Mouse (Mus musculus) layer of hippocampus, adult 11-12 months (tissue): ENCODE data around the gene Mark3.

Source experiments
- DNase-seq: peaks from one replicate; pipeline ENCODE4 v3.0.0; 2022; ENCODE audit warnings: low spot score

The Mark3 gene

GRCm38 (mm10) chr12:111698346-111698913, 124.1 kb downstream of the Mark3 start:
- DNase-seq: no peak

DNA sequence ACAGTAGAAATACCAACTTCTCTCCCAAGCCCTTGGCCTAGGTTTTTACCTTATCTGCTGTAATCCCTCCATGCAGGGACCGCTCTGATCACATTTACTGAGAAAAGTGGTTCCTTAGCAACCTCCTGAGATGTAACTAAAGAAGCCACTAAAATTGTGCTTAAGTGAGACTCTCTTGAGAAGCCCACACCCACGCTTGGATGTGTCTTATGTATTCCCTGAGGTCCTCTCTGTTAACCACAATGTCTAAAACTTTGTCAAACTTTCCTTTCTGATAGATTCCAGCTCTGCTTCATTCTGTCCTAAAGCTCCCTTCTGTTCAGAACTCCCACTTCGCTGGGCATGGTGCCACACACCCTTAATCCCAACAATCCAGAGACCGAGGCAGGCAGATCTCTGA, 125.2 kb downstream of the Mark3 start:
- no peak for DNase-seq

- no peak for DNase-seq
Observed at GRCm38 (mm10) chr12:111700920-111701458, 126.7 kb downstream of the Mark3 start.

DNA sequence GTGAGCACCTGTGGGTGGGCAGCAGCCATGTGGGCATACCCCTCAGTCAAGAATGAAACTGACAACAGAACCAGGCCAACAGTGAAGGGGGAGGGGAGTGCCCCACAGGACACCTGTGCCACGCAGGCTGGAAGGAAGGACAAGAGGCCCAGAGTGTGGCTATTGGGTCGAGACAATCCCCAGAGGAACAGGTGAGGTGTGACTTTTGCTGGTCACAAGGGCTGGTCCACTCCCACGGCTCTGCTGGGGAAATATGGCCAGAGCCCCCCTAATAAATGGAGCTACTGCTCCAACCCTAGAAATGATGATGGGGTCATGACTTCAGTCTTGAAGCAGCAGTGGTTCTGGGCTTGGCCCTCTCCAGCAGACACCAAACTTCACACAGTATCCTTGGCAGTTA, 129.0 kb downstream of the Mark3 start:
- DNase-seq: no peak

- DNase-seq: no peak
Observed at GRCm38 (mm10) chr12:111704609-111705008, 130.3 kb downstream of the Mark3 start.

- DNase-seq: no peak
Observed at GRCm38 (mm10) chr12:111705186-111705973, 131.1 kb downstream of the Mark3 start.
